Mouse (Mus musculus): Measurements from ENCODE around the gene Slc34a2.

Slc34a2 gene

DNA sequence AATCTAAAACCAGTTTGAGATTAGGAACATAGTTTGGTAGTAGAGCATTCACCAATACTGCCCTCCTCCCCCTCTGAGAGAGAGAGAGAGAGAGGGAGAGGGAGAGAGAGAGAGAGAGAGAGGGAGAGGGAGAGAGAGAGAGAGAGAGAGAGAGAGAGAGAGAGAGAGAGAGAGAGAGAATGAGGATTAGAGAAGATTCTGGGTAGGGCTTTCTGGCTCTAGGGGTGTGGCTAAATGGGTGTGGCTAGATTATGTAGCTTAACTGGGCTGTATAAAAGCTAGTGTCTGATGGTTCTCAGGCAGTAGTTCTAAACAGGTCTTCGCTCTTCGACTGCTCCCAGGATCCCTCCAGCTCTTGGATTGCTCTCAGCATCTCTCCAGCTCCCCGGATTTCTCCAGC, at the start of gene Slc34a2:
Gene Slc34a2, plus strand, starts transcription at position 301 of the 400 bp plus-strand sequence.
- no peak for DNase-seq (ENCODE audit: low spot score)

- no peak for DNase-seq (ENCODE audit: low spot score)
Measured at GRCm38 (mm10) chr5:52990687-52991341, 47.1 kb upstream of the Slc34a2 start.

- DNase-seq (ENCODE audit: low spot score), result no peak
Measured at GRCm38 (mm10) chr5:52992210-52992897, 45.5 kb upstream of the Slc34a2 start.

DNA sequence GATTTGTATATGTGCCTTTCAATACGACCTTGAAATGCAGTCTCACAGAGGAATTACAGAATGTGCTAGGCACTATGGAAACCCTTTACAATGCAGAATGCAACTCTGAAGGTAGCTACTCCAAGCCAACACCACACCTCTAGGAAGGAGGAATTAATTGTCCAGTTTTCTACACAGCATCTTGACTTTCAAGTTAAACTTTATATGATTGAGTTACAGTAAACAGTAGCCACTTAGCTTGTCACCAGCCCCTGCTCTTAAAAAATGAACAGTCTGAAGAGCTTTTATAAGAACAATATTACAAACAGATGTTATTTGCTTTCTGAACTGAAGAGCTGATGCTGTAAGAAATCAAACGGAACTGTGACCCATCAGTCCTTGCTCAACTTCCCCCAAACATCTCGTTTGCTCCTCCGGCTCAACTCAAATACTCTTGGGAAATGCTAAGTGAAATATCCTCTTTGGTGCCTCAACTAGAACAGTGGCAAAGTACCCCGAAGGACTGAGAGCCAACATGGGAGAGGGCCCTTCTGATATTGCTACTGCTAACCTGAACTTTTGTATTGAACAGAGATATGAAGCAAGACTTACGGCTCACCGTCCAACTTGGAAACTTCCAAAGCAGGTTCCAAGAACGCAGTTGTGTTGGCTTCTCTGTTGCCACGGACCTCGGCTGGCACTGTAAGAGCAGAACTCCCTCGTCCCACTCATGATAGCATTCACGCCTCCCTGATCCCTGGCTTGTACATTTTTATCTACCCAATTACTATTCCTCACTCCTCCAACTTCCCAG, 44.2 kb upstream of the Slc34a2 start:
- no peak for DNase-seq (ENCODE audit: low spot score)

GRCm38 (mm10) chr5:52995461-52995860, 42.4 kb upstream of the Slc34a2 start:
- no peak for DNase-seq (ENCODE audit: low spot score)

GRCm38 (mm10) chr5:52996145-52996544, 41.7 kb upstream of the Slc34a2 start:
- no peak for DNase-seq (ENCODE audit: low spot score)

DNA sequence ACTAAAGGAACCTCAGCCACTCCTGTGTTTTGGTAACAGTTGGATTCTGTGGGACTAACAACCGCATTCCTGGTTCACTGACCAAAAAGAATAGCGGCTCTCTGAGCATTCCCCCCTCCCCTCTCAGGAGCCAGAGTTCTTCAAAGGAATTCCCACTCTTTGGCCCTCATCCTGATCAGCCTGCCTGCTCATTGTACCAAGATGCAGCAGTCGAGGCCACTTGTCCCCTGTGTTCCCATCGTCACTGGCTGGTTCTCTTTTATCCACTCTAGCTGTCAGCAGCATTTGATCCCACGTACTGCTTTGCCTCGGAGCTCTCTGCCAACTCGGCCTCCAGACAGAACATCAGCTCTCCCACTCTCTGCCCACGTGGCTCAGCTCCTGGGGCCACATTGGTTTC, 41.3 kb upstream of the Slc34a2 start:
- no peak for DNase-seq (ENCODE audit: low spot score)

DNA sequence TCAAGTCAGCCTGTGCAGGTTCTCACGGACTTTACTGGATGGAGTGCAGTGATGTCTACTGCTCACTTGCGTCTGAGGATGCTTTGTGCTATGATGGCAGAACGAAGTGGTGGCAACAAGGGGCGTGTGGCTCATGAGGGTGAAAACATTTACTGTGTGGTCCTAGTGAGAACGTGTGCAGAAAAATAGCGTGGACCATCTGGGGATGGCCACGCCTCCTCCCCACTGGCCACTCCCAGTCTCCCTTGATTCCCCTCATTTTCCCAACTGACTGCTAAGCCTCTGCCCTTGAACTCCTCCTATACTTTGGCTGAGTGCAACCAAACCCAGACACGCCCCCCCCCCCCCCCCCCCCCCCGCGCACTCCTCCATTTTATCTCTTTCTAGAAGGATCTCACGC, 40.8 kb upstream of the Slc34a2 start:
- DNase-seq (ENCODE audit: low spot score), result no peak

DNA sequence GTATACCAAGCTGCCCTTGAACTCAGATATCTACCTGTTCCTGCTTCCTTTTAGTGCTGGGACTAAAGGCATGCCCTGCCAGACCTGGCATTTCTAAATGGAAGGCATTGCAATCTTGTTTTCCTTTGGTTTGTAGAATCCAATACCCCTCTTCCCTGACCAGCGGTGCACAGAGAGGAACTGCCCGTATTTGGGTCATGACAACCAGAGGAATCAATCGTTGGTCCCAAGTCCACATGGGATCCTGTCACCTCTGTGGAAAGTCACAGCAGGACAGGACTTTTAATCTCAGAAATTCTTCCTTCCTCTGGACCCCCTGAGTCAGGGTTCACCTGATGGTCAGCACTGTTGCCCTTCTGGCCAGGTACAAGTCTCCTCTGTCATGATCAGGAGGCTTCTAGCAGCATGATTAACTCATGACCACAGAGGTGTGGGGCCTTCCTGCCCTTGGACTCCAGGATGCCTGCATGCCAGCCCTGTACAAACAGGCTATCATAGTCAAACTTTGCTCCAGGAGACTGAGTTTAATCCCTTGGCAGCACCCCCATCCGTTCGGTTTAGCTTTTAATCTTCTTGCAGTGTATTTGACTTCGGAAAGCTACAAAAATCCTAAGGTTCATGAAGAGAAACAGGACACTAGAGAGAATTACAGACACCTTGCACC, 39.7 kb upstream of the Slc34a2 start:
- DNase-seq (ENCODE audit: low spot score), result no peak

DNA sequence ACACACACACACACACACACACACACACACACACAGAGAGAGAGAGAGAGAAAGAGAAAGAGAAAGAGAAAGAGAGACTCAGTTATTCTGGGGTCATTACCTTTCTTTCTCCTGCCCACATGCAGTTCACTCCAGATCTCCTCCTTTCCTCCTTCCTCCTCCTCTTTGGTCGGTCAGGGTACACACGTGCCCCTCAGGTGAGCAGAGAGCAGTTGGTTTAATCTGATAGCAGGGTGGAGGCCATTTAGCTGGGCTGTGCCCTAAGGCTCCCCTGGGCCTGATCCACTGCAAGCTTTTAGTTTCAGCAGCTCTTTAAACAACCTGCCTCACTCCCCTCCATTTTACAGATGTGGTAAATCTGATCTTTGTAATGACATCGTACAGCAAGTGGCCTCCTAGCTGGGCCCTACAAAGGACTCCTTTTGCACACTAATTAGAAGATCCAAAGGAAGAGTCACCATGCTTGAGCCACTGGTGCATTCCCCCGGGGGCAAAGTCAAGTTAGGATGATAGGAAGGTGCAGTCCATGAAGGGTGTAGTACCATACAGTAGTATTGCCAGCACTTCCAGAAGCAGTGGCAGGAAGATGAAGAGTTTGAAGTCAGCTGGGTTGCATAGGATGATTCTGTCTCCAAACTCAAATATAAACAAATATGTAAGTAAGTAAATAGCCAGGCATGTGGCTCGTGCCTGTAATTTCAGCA, 37.6 kb upstream of the Slc34a2 start:
- no peak for DNase-seq (ENCODE audit: low spot score)

DNA sequence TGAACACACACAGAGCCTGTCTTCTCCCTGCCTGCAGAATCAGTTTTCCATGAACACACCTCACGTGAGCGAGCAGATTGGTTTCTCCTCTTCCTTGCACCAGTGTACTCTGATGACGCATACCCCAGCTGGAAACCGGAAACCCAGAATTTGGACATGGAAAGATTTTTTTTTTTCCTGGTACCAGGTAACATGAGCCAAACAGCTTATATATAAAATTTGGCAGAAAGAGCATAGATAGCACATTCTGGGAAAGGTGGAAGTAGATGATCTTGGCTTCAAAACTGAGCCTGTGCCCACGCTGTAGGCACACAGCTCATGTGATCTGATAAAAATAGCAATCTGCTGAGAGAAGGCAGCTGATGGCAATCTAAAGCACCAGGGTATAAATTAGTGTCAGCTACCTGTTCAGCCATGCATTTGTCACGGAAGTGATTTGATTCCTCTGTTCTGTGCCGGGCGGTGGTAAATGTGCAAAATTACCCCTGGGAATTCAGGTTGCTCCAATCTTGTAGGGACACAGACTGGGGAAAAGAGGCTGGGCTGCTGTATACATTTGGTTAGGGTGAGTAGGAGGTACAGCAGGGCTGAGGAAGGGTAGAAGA, 35.2 kb upstream of the Slc34a2 start:
- no peak for DNase-seq (ENCODE audit: low spot score)

DNA sequence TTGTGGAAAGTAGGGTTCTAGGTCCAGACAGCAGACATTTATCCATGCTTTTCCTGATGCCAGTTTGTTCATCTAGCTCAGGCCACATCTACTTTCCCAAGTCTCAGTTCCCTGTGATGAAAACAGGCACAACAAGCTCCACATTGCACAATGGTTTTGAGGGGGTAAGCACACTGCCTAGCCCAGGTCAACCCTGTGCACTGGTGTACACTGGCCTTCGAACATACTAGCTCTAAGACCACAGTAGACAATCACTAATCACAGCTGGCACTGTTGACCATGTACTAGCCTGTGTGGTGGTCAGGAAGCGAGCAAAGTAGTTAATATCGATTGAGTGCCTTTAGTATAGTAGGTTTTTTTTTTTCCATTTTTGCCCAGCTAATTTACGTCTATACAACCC, 34.4 kb upstream of the Slc34a2 start:
- no peak for DNase-seq (ENCODE audit: low spot score)

- no peak for DNase-seq (ENCODE audit: low spot score)
Measured at GRCm38 (mm10) chr5:53003981-53004380, 33.9 kb upstream of the Slc34a2 start.

DNA sequence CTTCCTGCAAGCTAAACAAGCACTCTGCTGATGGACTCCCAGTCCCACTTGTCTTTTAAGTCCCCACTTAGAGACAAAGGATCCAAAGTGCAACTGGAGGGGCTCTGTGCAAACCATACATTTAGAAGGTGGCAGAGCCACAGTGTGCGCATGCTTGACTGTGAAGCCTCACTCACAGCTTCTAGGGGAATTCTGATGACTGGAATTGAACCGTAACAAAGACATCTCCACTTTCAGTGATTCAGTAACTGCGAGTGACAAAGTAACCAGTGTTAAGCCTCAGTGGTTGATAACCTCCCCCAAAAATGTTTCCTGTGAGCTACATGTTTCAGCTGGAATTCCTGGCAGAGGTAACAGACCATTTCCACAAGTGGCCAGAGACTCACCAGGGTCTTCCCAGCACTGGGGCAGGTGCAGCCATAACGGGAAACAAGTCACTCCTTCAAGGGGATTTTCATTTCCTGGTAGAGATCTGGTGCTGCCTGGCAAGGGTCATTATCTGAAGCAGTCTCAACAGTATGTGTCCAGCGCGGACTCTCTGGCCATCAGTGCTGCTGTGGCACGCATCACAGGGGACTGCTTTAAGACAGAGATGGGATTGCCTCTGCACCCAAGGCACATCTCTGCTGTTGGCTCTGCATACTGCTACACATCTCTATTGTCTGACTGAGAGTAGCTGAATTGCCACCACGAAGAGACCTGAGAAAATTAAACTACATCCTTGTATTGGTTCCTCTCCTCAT, 28.7 kb upstream of the Slc34a2 start:
- DNase-seq (ENCODE audit: low spot score), result no peak

DNA sequence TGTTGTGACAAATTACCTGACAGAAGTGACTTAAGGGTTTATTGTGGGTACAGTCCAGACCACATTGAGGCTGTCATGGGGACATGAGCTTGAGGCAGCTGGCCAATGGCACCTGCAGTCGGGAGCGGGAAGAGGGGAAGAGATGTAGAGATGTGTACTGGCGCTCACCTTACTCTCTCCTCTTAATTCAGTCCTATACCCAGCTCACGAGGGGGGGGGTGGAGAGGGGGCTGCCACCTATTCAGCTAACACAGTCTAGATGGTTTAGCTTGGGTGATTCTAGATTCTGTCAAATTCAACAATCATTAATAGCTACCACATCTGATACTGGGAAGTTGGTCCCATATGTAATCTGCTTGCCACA, 28.1 kb upstream of the Slc34a2 start:
- no peak for DNase-seq (ENCODE audit: low spot score)

DNA sequence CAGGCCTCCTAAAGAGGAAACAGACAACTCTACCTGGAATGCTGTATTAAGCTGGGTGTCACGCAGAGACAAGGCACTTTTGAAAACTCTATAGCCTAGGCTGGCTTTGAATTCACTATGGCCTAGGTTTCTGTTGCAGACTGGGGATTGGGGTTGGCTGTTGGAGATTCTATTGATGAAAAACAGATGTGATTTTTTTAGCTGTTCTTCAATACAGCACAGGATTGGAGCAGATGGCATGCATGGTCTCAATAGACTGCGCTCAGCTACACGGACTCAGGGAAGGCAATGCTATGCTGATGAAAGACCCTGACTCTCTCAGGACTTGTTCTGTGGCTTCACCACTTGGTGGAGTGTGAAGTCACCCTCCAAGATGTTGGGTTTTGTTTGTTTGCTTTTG, 26.6 kb upstream of the Slc34a2 start:
- no peak for DNase-seq (ENCODE audit: low spot score)

- DNase-seq (ENCODE audit: low spot score), result no peak
Measured at GRCm38 (mm10) chr5:53016606-53017005, 21.3 kb upstream of the Slc34a2 start.

DNA sequence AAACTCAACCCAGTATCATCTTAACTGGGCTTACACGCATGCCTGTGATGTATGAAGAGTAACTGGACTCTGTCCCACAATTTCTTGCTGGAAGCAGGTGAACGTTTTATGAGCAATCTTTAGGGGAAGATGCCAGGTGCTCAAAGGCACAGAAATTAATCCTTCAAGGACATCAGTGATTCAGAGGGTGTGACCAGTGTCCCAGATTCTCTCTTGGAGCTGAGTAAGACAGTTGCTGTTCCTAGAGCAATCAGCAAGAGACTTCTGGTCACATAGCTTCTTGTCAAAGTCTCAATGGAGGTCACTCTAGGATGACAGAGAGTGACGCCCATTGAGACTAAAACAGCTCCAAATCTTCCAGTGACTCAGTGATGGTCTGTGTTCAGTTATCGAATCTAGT, 19.6 kb upstream of the Slc34a2 start:
- no peak for DNase-seq (ENCODE audit: low spot score)

DNA sequence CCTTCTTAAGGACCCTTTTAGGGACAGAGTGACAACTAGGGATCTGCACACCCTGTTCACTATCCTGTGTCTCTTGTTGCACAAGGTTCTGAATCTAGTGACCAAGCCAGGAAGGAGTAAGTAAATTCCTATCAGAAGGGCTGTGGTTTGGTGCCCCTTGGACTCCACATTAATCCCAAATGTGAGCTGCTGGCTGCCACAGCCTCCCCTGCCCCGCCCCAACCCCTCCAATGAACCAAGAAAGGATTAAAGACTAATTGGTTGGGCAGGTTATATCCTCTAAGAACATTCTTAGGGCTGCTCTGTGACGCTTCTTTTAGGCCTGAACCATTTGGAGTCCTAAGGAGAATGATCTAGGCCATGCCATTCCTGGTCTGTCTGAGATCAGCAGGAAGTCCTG, 14.4 kb upstream of the Slc34a2 start:
- no peak for DNase-seq (ENCODE audit: low spot score)

DNA sequence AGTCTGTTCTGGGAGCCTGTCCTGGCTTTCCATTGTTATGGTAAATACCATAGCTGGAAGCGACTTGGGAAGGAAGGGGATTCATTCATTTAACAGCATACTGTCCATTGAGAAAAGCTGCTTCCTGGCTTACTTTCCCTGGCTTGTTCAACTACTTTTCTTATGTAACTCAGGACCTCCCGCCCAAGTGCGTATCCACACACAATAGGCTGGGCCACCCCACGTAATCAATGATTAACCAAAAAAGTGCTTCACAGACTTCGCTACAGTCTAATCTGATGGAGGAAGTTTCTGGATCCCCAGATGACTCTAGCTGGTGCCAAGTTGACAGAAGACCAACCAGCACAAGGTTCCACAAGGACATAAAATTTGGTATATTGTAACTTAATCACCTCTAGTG, 14.0 kb upstream of the Slc34a2 start:
- no peak for DNase-seq (ENCODE audit: low spot score)

Data from c-Kit-positive CD71-positive TER-119-positive erythroid progenitor cells, embryonic 14.5 days (primary cell).